Mouse (Mus musculus): Measurements from ENCODE around the gene Eng. TPM values are rescaled to one million over a fixed set of nuclear protein-coding genes. Genes with fewer than 3 reads are reported as not detected.

Eng gene
- polyA plus RNA-seq, 1 experiment from 2014 or later, result 30.5 TPM

- Histone ChIP-seq H3K4me3 (replicated peaks; ENCODE audit: low read length) (no peak overlapping the region), H3K27me3 (ENCODE audit: control insufficient read depth, insufficient read depth, low read length) (no peaks in the 10 kb centered on the region)
These were observed 78.7 kb downstream of the Eng start for GRCm38 (mm10) chr2:32724832-32725790.

GRCm38 (mm10) chr2:32727435-32727834 is 81.0 kb downstream of the Eng start:
- peak overlapping the region; percentile 24 for H3K4me3 ChIP-seq (replicated peaks; ENCODE audit: low read length)
- peak overlapping the region; percentile 48 for H3K4me2 ChIP-seq (replicated peaks)
- no peaks in the 10 kb centered on the region for H3K27me3 ChIP-seq (ENCODE audit: control insufficient read depth, insufficient read depth, low read length)
- under 1% methylated on average over 16 of the region's 16 CpGs for WGBS
- peak; percentile 85 for DNase-seq (ENCODE audit: low spot score)
- H3K9me3 ChIP-seq (ENCODE audit: control insufficient read depth, low read length), result no peaks in the 10 kb centered on the region
- ATAC-seq (ENCODE audit: low FRiP score), result peak; percentile 93
- no peak overlapping the region for H3K27ac ChIP-seq
- peak overlapping the region; percentile 41; the same call in 1 of the 2 replicates for H3K9ac ChIP-seq
- H3K4me1 ChIP-seq (replicated peaks; ENCODE audit: control insufficient read depth, insufficient read depth, low read length), result no peaks in the 10 kb centered on the region
- no peaks in the 10 kb centered on the region for H3K36me3 ChIP-seq (replicated peaks; ENCODE audit: control insufficient read depth, insufficient read depth)

More at GRCm38 (mm10) chr2:32724832-32725790, 78.7 kb downstream of the Eng start:
- ATAC-seq (ENCODE audit: low FRiP score) (no peak), DNase-seq (ENCODE audit: low spot score) (no peak)
- Histone ChIP-seq H3K27ac (no peak overlapping the region), H3K36me3 (replicated peaks; ENCODE audit: control insufficient read depth, insufficient read depth) (no peaks in the 10 kb centered on the region), H3K9me3 (ENCODE audit: control insufficient read depth, low read length) (no peaks in the 10 kb centered on the region), H3K4me2 (replicated peaks) (no peak overlapping the region), H3K9ac (no peak overlapping the region), H3K4me1 (replicated peaks; ENCODE audit: control insufficient read depth, insufficient read depth, low read length) (peaks cover 3% of the 10 kb centered on the region; the same call in 1 of the 2 replicates)
- WGBS, result 81% methylated on average over 16 of the region's 16 CpGs

GRCm38 (mm10) chr2:32728463-32728862 is 82.1 kb downstream of the Eng start:
- Histone ChIP-seq H3K4me1 (replicated peaks; ENCODE audit: control insufficient read depth, insufficient read depth, low read length) (no peaks in the 10 kb centered on the region), H3K4me2 (replicated peaks) (peak overlapping the region; percentile 48; the same call in 1 of the 2 replicates), H3K27ac (no peak overlapping the region), H3K27me3 (ENCODE audit: control insufficient read depth, insufficient read depth, low read length) (no peaks in the 10 kb centered on the region), H3K4me3 (replicated peaks; ENCODE audit: low read length) (peak overlapping the region; percentile 24), H3K36me3 (replicated peaks; ENCODE audit: control insufficient read depth, insufficient read depth) (no peaks in the 10 kb centered on the region), H3K9me3 (ENCODE audit: control insufficient read depth, low read length) (no peaks in the 10 kb centered on the region), H3K9ac (peak overlapping the region; percentile 11; the same call in 1 of the 2 replicates)
- 53% methylated on average over 7 of the region's 7 CpGs for WGBS
- DNase-seq (ENCODE audit: low spot score) (no peak), ATAC-seq (ENCODE audit: low FRiP score) (no peak)

- Histone ChIP-seq H3K9me3 (ENCODE audit: control insufficient read depth, low read length) (no peaks in the 10 kb centered on the region), H3K36me3 (replicated peaks; ENCODE audit: control insufficient read depth, insufficient read depth) (no peaks in the 10 kb centered on the region), H3K4me3 (replicated peaks; ENCODE audit: low read length) (no peak overlapping the region), H3K9ac (no peak overlapping the region), H3K4me2 (replicated peaks) (0 out of 2 replicates have a peak overlapping the region, but pooled peaks have one; percentile 48), H3K4me1 (replicated peaks; ENCODE audit: control insufficient read depth, insufficient read depth, low read length) (no peaks in the 10 kb centered on the region), H3K27ac (no peak overlapping the region), H3K27me3 (ENCODE audit: control insufficient read depth, insufficient read depth, low read length) (no peaks in the 10 kb centered on the region)
- DNase-seq (ENCODE audit: low spot score) (no peak), ATAC-seq (ENCODE audit: low FRiP score) (no peak)
- 64% methylated on average over 4 of the region's 4 CpGs for WGBS
These were observed 83.2 kb downstream of the Eng start for GRCm38 (mm10) chr2:32729547-32729946.

GRCm38 (mm10) chr2:32730854-32731253 is 84.5 kb downstream of the Eng start:
- 46% methylated on average over 11 of the region's 11 CpGs for WGBS
- H3K36me3 ChIP-seq (replicated peaks; ENCODE audit: control insufficient read depth, insufficient read depth), result no peaks in the 10 kb centered on the region
- ATAC-seq (ENCODE audit: low FRiP score) (no peak), DNase-seq (ENCODE audit: low spot score) (no peak)
- H3K9me3 ChIP-seq (ENCODE audit: control insufficient read depth, low read length), result no peaks in the 10 kb centered on the region
- no peaks in the 10 kb centered on the region for H3K27me3 ChIP-seq (ENCODE audit: control insufficient read depth, insufficient read depth, low read length)
- H3K4me2 ChIP-seq (replicated peaks), result no peak overlapping the region
- no peak overlapping the region for H3K9ac ChIP-seq
- no peaks in the 10 kb centered on the region for H3K4me1 ChIP-seq (replicated peaks; ENCODE audit: control insufficient read depth, insufficient read depth, low read length)
- peak overlapping the region; percentile 26; the same call in 1 of the 2 replicates for H3K27ac ChIP-seq
- no peak overlapping the region for H3K4me3 ChIP-seq (replicated peaks; ENCODE audit: low read length)

- Histone ChIP-seq H3K4me2 (replicated peaks) (no peak overlapping the region), H3K4me1 (replicated peaks; ENCODE audit: control insufficient read depth, insufficient read depth, low read length) (no peaks in the 10 kb centered on the region), H3K36me3 (replicated peaks; ENCODE audit: control insufficient read depth, insufficient read depth) (no peaks in the 10 kb centered on the region), H3K9ac (no peak overlapping the region), H3K4me3 (replicated peaks; ENCODE audit: low read length) (no peak overlapping the region), H3K27me3 (ENCODE audit: control insufficient read depth, insufficient read depth, low read length) (no peaks in the 10 kb centered on the region), H3K27ac (0 out of 2 replicates have a peak overlapping the region, but pooled peaks have one; percentile 51), H3K9me3 (ENCODE audit: control insufficient read depth, low read length) (no peaks in the 10 kb centered on the region)
- ATAC-seq (ENCODE audit: low FRiP score), result no peak
- no peak for DNase-seq (ENCODE audit: low spot score)
- 79% methylated on average over 4 of the region's 4 CpGs for WGBS
These were observed 85.5 kb downstream of the Eng start for GRCm38 (mm10) chr2:32731911-32732310.

MicroRNAs encoded within 50 kb of the gene (microRNA counts, 519-probe panel; counts per million panel counts)
- microRNA mmu-miR-1954, result not detected
- not detected for microRNA mmu-miR-2861

Small RNA genes within 50 kb of the gene (microRNA-seq; reads per million reads assigned to microRNA genes)
- not detected for gene Gm47291
- gene Mir1954, result not detected
- not detected for gene Mir2861
- not detected for gene Mir3960
- gene Mir8093, result 0.48 reads per million

Other genes starting within 250 kb of the Eng start
- gene Naif1, start 196.1 kb upstream of the Eng start, polyA plus RNA-seq (2014; fragmentation: Nextera tagmentation; extraction: Ambion mirVana), result 5.3 TPM in 2 replicates
- gene Slc25a25, start 195.2 kb upstream of the Eng start, polyA plus RNA-seq (2014; fragmentation: Nextera tagmentation; extraction: Ambion mirVana), result 39.2 and 42.9 TPM in 2 replicates
- 7.8 and 8.3 TPM in 2 replicates for gene Fam102a, start 111.3 kb upstream of the Eng start, polyA plus RNA-seq (2014; fragmentation: Nextera tagmentation; extraction: Ambion mirVana)
- gene Dpm2, start 75.7 kb upstream of the Eng start, polyA plus RNA-seq (2014; fragmentation: Nextera tagmentation; extraction: Ambion mirVana), result 132 and 141 TPM in 2 replicates
- 11.6 and 12.6 TPM in 2 replicates for gene Pip5kl1, start 71.8 kb upstream of the Eng start, polyA plus RNA-seq (2014; fragmentation: Nextera tagmentation; extraction: Ambion mirVana)
- 0.48 and 0.81 TPM in 2 replicates for gene 9430097D07Rik, start 70.9 kb upstream of the Eng start, polyA plus RNA-seq (2014; fragmentation: Nextera tagmentation; extraction: Ambion mirVana)
- gene St6galnac4, start 59.5 kb upstream of the Eng start, polyA plus RNA-seq (2014; fragmentation: Nextera tagmentation; extraction: Ambion mirVana), result 32.3 and 36.8 TPM in 2 replicates
- 8.5 and 9.3 TPM in 2 replicates for gene St6galnac6, start 46.9 kb upstream of the Eng start, polyA plus RNA-seq (2014; fragmentation: Nextera tagmentation; extraction: Ambion mirVana)
- gene Ak1, start 24.8 kb upstream of the Eng start, polyA plus RNA-seq (2014; fragmentation: Nextera tagmentation; extraction: Ambion mirVana), result 78.1 and 82.0 TPM in 2 replicates
- gene Fpgs, start 57.5 kb downstream of the Eng start, polyA plus RNA-seq (2014; fragmentation: Nextera tagmentation; extraction: Ambion mirVana), result 14.8 and 16.3 TPM in 2 replicates
- 59.7 and 61.6 TPM in 2 replicates for gene Cdk9, start 66.5 kb downstream of the Eng start, polyA plus RNA-seq (2014; fragmentation: Nextera tagmentation; extraction: Ambion mirVana)
- gene Sh2d3c, start 74.5 kb downstream of the Eng start, polyA plus RNA-seq (2014; fragmentation: Nextera tagmentation; extraction: Ambion mirVana), result 43.5 and 47.9 TPM in 2 replicates
- gene 6330409D20Rik, start 94.4 kb downstream of the Eng start, polyA plus RNA-seq (2014; fragmentation: Nextera tagmentation; extraction: Ambion mirVana), result 3.8 and 4.5 TPM in 2 replicates
- gene Tor2a, start 110.6 kb downstream of the Eng start, polyA plus RNA-seq (2014; fragmentation: Nextera tagmentation; extraction: Ambion mirVana), result 49.8 and 53.1 TPM in 2 replicates
- 0.52 and 0.74 TPM in 2 replicates for gene Ttc16, start 129.0 kb downstream of the Eng start, polyA plus RNA-seq (2014; fragmentation: Nextera tagmentation; extraction: Ambion mirVana)
- 4.3 and 5.1 TPM in 2 replicates for gene Ptrh1, start 129.2 kb downstream of the Eng start, polyA plus RNA-seq (2014; fragmentation: Nextera tagmentation; extraction: Ambion mirVana)
- 0.42 and 1.2 TPM in 2 replicates for gene Cfap157, start 137.8 kb downstream of the Eng start, polyA plus RNA-seq (2014; fragmentation: Nextera tagmentation; extraction: Ambion mirVana)
- gene Stxbp1, start 200.7 kb downstream of the Eng start, polyA plus RNA-seq (2014; fragmentation: Nextera tagmentation; extraction: Ambion mirVana), result 275 and 317 TPM in 2 replicates
- 16.8 and 19.4 TPM in 2 replicates for gene Fam129b, start 229.5 kb downstream of the Eng start, polyA plus RNA-seq (2014; fragmentation: Nextera tagmentation; extraction: Ambion mirVana)

Measured in hindbrain, embryonic 14.5 days (tissue).